Mouse (Mus musculus) myocyte (in vitro differentiated cells): Measurements from ENCODE around the gene Cdca7l.

Experiments used
- CEBPB ChIP-seq: IDR thresholded peaks from 2 replicates; pipeline ENCODE4 v1.6.1; 2011; ENCODE audit warnings: mild to moderate bottlenecking, moderate library complexity; ENCODE audit not compliant: poor library complexity, insufficient read depth, severe bottlenecking
- POLR2A ChIP-seq: IDR thresholded peaks from one replicate; pipeline ENCODE4 v1.6.1; 2011; ENCODE audit warnings: low read depth, mild to moderate bottlenecking, control low read depth, moderate library complexity; ENCODE audit not compliant: insufficient read length
- POLR2AphosphoS2 ChIP-seq: IDR thresholded peaks from one replicate; pipeline ENCODE4 v1.6.1; 2011; ENCODE audit warnings: low read depth, control low read depth; ENCODE audit not compliant: insufficient read length

DNA sequence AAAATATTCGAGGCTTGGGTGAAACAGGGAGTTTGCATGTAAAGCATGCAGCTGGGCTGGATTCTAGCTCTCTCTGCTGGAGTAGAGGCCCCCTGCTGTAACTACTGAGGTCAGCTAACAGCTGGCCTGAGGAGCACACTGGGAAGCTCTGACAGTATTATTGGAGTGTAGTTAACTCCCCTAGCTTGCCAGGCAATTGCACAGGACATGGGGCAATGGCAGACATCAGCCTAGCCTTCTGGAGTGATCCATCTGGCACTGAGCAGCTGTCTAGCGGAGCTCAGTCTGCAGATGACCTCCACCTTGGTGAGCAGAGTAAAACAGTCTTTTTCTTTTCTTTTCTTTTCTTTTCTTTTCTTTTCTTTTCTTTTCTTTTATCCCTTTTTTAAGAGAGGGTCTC lies 33.9 kb upstream of the Cdca7l start:
- no peak for TF ChIP-seq POLR2A
- TF ChIP-seq CEBPB: no peak
- TF ChIP-seq POLR2AphosphoS2: no peak
